Mouse (Mus musculus): ENCODE measurements around the gene Zfhx3. TPM values are rescaled to one million over a fixed set of nuclear protein-coding genes. Genes with fewer than 3 reads are reported as not detected.

The Zfhx3 gene
- total RNA-seq, 2 experiments from 2014 or later: 39.3 to 58.8 TPM

DNA sequence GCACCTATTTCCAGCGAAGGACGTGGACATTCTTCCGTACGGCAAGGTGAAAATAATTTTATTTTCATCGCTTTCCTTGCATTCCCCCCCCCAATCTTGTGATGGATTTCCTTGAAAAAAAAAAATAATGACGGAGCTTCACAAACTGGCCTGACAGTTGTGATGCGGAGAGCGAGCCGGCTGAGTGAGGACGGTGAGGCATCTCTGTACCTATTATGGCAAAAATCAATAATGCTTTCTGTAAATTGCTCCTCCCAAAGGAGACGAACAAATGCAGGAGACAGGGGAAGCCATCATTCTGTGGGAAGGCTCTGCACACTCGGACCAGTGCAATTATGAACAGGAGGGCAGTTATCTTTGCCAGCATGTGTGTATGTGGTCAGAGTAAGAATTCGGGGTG is 156.2 kb downstream of the Zfhx3 start:
- DNase-seq: no peak

DNA sequence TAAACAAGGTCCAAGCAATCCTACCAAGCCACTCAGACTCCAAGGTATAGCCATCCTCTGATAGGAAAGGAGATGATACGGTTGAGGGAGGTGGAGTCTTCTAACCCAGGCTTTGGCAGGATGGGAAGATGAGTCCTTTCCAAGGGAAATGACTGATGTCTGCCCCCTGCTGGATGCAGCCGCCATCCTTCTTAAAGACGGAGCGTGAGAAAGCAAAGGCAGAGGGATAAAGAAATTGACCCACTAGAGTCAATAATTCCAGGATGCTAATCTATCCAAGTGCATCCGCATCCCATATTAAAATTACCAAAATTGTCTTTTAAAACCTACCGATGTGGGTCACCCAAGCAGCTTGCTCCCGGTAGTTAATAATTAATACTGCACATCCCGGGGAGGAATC is 158.7 kb downstream of the Zfhx3 start:
- DNase-seq: peak; percentile 62 to 74

DNA sequence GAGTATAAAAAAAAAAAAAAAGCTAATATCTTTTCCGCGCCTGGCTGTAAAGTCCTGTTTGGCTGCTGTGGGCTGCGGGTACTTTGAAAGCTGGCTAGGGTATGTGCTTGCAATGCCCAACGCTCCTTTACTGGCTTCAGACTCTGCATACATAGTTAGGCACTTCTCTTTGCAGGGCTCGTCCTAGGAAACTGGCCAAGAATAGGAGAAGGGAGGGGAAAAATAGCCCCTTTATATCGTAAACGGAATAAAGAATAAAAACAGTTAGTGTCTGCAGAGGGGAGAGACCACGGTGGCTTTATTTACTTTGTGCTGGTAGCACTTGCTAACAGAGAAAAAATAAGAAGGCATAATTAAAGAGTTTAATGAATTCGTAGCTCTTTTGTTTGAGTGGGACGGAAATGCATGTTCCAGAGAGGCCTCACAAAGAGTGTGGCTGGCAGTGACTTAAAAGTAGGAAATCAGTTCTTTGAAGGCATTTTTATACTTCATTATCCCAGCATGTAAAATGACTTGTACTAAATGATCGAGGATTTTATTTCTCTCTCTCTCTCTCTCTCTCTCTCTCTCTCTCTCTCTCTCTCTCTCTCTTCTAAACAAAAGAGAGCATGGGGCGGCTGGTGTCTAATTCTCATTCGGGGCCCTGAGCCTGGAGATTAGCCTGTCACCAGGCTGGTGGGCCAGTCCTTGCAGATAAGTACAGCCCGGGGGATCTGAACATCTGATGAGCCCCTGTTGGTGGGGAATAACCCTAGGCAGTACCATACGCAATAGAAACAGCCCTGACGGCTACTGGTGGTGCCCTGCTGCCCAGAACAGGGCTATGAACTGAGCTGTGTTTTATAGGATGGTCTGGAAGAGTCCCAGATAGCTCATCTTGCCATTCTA is 159.8 kb downstream of the Zfhx3 start:
- no peak for DNase-seq

DNA sequence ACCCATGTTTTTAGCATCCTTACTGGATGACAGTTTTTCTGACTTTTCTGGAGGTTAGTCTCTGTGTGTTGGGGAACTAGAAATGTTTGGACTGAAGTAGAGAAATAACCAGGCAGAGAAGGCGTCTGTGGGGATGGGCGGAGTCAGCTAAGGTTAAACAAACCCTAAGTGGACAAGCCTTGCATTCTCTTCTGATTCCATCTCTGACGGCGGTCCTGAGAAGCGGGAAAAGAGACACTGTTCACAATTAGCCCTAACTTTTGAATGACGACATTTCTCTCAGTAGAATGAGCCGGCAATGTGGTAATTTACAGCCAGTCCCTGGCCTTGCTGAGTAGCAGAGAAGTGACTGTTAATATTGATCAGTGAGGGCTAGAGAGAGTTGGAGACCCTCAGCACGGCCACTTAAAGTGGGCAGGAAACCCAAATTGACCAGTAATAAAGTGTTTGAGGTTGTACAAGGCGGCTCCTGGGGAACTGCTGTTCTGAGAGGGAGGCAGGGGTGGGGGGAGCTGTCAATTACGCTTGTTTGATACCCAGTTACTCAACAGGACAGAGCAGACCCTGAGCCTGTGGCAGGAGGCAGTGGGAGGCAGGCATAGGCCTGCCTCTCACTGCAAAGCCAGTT is 162.1 kb downstream of the Zfhx3 start:
- DNase-seq: no peak

DNA sequence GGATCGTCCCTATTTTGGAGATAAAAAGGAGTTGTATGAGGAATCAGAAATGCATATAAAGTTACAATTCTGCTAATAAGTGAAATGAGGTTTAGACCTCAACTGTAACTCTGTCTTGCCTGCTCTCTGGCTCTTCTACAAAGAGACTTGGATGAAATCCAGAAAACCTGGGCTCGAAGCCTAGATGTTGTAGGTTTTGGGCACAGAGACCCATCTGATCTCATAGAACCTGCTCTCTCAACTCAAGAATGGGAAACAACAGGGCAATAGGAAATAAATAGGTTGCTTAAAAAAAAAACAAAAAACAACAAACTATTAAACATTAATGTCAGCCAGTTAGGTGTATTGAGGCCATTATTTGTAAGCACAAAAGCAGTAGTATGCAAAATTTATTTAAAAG is 182.6 kb downstream of the Zfhx3 start:
- peak in 1 of 2 experiments; percentile 7 for DNase-seq

DNA sequence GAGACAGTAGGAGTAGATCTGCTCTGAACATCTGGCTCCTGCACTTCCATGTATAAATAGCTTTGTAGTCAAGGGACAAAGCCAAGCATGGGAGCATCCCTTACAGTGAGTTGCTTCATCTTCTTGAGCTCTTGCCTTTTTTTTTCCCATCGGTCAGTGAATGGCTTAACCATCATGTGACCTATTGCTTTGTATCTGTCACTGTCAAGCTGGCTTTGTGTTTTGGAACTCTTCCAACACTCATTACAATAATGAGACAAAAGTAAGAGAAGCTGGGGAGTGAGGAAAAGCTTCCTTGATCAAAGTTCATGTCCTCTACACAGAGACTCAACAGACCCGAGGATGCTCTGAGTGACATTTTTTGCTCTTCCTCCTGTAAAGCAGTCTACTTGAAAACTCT is 183.0 kb downstream of the Zfhx3 start:
- DNase-seq: no peak

DNA sequence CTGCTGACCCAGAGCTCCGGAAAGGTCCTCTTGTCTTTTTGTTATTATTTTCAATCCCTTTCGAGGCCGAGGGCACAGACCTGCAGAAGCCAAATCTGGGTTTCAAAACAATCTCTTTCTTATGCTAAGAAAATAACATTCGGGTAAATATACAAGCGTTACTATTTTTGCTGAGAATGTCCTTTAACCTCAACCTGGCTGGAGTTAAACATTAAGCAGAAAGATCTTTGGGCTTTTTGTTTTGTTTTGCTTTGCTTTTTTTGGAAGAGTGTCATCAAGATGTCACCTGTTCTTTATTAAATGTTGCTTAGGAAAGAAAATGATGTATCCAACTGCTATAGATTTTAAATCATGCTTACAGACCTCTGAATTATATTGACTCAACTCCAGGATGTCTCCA is 204.1 kb downstream of the Zfhx3 start:
- DNase-seq: no peak

DNA sequence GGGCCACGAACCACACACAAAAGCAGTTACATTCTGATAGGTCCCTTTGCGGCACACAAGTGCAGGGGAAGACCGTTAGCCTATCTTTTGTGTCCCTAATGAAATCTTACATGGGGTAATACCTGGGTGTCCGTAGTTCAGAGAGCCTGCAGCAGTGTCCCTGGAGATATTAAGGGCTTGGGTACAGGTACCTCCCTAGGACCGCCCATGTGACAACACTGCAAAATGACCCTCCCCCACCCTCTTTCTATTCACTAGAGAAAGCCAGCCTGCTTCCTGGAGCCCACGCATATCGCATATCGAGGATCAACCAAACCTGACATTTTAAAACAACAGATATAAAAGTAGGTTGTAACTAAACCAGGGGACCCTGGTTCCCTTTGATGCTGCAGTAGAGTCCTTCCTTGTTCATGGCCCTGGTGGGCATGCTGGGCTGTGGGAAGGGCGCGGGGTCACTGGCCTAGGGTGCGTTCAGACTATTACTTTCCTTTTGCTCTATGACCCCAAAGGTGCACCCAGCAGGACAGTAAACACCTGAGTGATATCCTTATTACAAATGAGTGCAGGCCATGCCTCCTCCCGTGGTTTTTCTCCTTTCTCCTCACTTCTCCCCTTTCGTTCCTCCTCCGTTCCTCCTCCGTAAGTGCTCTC is 206.3 kb downstream of the Zfhx3 start:
- no peak for DNase-seq

DNA sequence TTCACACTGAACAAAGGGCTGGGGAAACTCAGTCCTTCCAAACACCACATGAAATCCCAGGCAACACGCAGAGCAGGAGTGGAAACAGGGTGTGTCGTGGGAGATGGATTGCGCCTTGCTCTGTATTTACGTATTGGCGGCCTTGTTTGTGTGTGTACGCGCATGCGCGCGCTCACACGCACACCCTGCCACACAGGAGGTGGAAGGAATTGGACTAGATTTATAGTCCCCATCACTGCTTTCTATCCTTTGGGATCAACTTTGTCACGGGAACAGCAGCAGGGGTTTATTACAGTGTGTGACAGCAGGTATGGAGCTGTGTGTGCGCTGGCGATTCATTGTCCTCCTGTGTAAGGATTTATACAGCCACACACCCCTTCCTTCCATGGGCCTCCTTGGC is 228.4 kb downstream of the Zfhx3 start:
- DNase-seq: no peak

DNA sequence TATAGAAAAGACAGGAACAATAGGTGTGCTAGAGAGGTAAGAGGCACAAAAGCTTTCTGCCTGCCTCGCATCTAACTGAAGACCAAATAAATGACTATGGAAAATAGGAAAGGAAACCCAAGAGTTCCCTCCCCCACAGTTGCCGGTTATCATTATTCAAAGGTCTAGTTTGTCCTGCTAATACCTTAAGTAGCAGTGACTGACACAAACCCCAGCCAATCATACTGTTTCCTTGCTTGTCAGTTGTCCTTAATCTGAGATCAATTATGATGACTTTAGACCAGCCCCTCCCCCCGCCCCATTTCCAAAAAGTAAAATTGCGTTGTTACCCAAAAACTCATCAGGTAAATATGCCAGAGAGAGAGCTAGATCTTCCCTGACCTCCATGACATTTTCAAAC is 240.9 kb downstream of the Zfhx3 start:
- no peak for DNase-seq

DNA sequence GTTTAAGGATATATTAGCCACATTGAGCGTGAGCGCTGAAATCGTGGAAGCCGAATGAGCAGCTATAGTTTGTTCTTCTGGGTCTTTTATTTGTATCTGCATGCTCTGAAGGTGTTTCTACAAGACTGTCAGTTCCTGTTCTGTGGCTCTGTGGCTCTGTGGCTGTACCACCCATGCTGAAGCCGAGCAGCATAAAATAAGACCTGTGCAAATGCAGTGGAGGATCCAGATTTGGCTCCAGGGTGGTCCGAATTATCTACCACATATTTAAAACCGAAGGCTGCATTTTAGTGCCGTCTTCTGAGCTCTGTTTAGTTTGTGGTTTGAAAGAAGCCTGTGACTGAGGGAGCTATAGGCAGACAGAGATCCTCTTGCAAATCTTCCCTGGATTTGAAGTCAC is 241.5 kb downstream of the Zfhx3 start:
- no peak for DNase-seq

DNA sequence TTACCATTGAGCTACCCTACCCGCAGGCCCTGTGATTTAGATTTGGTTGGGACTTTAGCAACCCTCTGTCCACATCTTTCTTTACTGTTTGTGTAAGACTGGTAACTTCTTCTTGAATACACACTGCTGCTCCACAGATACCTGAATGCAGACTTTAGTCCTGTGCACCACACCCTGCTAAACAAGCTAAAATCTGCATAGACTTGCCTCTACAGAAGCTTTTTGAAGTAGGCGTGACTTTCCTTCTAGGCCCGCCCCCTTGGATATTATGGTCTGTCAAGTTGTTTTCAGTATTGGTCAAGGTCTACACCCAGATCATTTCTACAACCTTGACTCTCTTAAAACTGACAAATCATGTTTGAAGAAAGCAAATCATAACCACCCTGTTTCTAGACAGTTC is 243.8 kb downstream of the Zfhx3 start:
- peak; percentile 2 to 5 for DNase-seq

DNA sequence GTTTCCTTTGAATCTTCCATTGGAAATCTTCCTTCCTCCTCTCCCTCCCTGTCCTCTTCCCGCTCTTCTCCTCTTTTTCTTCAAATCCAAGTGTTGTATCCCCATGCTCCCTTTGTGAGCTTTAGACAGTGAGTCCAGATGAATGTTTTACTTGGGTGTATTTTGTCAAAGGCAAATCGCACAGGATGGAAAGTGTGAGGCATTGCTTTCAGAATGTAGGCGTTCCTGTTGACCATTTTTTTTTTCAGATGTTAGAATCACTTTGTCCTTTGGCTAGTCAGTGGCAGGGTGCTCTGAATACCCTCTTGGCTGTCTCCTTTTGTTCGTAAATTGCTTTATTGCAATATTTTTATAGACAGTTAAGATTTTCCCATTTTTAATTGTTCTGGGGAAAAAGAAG is 245.6 kb downstream of the Zfhx3 start:
- DNase-seq: no peak

DNA sequence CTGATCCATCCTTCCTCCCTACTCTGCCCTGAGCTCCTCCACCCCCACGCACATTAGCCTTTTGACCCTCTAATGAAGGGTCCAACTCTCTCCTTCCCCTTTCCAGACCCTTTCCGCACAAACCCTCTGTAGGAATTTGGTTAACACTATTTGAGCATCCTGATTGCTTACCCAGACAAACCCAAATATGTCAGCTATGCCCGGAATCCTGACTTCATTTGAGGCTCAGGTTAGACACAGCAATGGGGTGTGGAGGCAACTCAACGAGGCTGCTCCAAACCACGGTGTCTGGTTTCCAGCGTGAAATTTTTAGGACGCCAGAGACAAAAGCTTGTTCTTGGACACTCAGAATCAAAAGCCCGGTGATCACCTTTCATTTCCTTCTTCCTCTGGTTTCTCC is 252.1 kb downstream of the Zfhx3 start:
- DNase-seq: no peak

DNA sequence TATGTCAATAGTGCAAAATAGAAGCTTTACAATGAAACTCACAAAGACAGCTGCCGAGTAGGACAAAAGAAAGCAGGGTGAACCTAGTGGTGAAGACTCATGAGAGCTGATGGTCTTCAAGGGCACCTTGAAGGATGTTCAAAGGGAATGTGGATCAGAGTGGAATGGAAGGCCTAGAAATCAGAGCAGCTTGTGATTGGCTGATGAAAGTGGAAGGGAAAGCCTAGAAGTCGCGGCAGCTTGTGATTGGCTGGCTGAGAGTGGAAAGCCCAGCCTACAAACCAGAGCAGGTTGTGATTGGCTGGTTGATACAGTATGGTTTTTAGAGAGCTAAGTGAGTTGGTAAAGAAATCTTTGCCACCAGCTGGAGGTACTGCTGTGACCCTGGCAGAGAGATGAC is 272.6 kb downstream of the Zfhx3 start:
- no peak for DNase-seq

DNA sequence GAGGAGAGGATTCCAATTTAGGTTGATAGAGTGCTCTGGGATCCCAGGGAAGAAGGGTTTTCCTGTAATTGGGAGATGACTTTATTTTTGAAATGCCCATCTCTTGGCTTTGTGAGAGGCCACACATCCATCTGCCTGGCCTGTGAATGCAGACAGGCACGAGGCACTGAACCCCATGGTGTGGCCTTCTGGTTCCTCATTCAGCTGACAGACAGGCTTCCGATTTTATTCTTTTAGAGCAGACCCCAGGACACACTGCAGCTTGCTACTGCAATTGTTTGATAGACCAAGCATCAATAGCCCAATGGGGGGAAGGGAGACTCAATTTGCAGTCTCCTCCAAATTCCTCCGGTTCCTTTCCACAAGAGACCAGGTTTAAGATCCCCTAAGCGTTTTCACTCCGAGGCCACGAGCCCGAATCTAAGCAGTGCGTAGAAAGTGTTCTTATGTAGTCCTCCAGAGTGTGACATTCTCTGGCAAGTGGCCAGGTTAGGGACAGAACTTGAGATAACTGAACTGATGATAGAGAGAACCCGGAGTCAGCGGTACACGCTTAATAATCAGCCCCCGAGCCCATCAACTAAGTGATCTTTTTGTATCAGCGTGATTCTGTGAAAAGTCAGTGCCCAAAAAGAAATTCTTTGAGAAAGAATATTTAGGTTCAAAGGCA is 275.9 kb downstream of the Zfhx3 start:
- DNase-seq: peak; percentile 25 to 39

DNA sequence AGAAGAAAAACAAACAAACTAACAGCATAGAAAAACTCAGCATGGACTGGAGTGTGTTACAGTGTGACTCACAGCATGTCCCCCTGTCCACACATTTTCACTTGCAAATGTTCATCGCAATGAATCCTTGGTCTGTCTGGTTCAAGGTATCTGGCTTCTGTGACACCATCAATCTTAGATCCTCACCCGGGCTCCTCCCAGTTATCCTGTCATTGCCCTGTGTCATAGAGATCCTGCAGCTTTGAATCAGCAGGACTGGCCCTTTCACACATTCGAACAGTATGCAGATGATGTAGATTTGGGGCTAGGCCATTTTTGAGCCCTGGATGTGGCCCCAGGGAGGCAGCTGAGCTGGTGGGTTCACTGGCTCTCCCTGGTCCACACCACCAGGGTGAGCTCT is 278.1 kb downstream of the Zfhx3 start:
- DNase-seq: peak; percentile 46 to 53

DNA sequence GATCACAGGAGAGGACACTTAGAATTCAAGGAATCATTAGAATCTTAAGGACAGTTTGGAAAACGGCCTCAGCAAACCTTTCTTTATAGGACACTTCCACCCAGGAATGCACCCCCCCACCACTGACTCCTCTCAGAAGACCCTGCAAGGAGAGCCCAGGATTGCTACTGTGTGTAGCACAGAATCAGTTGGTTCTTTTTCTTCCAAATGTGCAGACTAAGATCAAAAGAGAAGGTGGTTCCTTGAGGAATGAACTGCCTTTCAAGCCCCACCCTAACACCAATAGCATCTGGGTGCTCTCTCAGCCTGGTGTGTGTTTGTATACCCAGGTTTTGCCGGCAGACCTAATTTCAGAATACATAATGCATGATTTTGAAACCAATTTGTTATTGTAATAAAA is 279.6 kb downstream of the Zfhx3 start:
- no peak for DNase-seq

DNA sequence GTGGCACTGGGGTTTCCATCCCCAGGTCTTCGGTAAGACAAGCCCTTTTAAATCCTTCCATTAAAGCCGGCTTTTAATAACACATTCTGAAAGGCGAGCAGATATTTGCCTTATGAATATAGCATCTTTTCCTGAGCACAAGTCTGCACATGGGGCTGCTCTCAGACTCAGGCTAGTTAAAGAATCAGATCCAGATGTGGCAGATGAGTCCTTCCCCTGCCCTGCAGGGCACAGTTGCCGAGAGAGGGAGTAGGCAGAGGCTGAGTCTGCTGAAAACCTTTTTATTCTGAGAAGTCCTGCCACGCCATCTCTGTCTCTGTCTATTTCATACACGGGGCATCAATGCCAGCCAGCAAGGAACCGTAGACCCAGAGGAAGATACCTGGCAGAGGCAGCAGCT is 289.9 kb downstream of the Zfhx3 start:
- DNase-seq: no peak

DNA sequence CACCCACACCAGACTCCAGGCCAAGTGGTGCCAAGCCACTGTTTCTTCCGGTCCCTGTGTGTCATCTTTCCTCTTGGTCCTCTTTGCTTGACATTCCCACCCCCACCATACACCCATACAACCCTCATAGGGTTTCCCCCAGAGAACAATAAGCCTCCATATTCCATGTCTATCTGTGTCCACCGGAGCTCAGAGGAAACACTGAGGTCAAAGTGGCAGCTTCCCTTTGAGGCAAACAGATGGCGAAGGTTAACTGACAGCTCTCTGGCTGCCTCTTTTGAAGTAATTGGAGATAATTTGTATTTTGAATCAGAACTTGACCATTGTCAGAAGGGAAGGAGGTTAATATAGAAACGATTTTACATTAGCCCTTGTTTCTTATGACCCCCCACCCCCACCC is 292.0 kb downstream of the Zfhx3 start:
- DNase-seq: no peak

DNA sequence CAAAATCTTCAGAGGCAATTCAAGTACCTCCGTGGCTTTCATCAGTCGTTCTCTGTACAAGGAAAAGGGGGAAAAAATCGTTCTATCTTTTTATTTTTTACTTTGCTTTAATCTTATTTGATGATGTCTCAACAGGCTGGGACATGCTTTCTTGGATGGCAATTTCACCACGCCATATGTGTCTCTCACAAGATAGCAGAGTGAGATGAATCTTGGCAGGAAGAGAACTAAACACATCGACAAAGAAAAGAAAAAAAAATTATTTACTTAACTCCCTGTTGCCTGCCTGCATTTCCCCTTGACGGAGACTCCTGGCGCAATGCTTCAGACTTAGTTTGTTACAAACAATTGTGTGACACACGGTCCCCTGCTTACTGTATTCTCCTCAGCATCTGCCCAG is 294.3 kb downstream of the Zfhx3 start:
- DNase-seq: no peak

DNA sequence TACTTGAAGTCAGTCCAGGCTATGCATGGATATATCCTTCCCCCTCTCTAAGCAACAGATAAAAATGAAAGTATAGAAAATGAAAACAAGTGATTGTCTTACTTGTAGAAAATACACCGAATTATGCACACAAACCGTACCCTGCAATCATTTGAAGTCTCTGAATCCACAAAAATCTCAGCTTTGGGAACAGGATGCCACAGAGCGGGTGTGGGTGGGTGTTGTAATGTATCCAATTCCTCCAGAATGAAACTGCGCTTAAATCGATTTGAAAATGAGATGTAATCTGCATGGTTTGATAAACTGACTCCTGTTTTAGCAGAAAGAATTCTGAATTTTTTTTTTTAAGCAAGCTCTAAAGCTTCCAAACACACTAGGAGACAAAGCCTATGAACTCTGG is 297.1 kb downstream of the Zfhx3 start:
- no peak for DNase-seq

All from adrenal gland, postnatal 36 days (tissue).